Mouse (Mus musculus) cerebellum, adult 2 months (tissue): ENCODE data around the gene Mvp. TPM values are rescaled to one million over a fixed set of nuclear protein-coding genes. Genes with fewer than 3 reads are reported as not detected.
A peak's percentile ranks its signal among the peaks of the same experiment; 100 is the strongest.

Experiments used
- DNase-seq, 2 experiments: peaks; one replicate each; pipeline ENCODE4 v3.0.0; 2021
- H3K27ac ChIP-seq: fragments of 200-500 bp; 2 replicates; pipeline ENCODE4 v1.5.1; 2012; ENCODE audit warnings: low read length, control low read depth, inconsistent platforms; ENCODE audit not compliant: insufficient read depth
- H3K27me3 ChIP-seq: fragments of 200-500 bp; 2 replicates; pipeline ENCODE4 v1.6.1; 2012; ENCODE audit warnings: inconsistent platforms, mild to moderate bottlenecking, low read length, moderate library complexity; ENCODE audit not compliant: control insufficient read depth, insufficient read depth
- H3K4me1 ChIP-seq: fragments of 200-500 bp; 2 replicates; pipeline ENCODE4 v1.6.1; 2011; ENCODE audit warnings: low read length; ENCODE audit not compliant: control insufficient read depth, insufficient read depth
- H3K4me3 ChIP-seq: fragments of 200-500 bp; replicated peaks from 2 replicates; pipeline ENCODE3; 2011; ENCODE audit warnings: mild to moderate bottlenecking, low read depth, low read length, control low read depth; ENCODE audit not compliant: insufficient read depth
- CTCF ChIP-seq: fragments of 200-500 bp; IDR thresholded peaks from 2 replicates; pipeline ENCODE4 v1.5.1; 2011; ENCODE audit warnings: low read depth, mild to moderate bottlenecking, control low read depth, low read length, moderate library complexity, borderline replicate concordance; ENCODE audit not compliant: insufficient read depth
- POLR2A ChIP-seq: fragments of 200-500 bp; IDR thresholded peaks from 2 replicates; pipeline ENCODE4 v1.6.1; 2011; ENCODE audit warnings: low read length, control low read depth, borderline replicate concordance; ENCODE audit not compliant: insufficient read depth
- WGBS: fragments of 180-500 bp; shearing (Covaris S2); methylation state at CpG from one replicate; pipeline ENCODE4 v1.1.7; 2018; 5-methylcytosine and 5-hydroxymethylcytosine counted together
- polyA plus RNA-seq: library from polyadenylated mRNA; depleted of rRNA; stranded (reverse); fragments of >200 nt; gene quantifications from 2 replicates; pipeline ENCODE4 v1.2.3, GENCODE M21; 2012

The Mvp gene
- polyA plus RNA-seq, 1 experiment, result 21.0 TPM

DNA sequence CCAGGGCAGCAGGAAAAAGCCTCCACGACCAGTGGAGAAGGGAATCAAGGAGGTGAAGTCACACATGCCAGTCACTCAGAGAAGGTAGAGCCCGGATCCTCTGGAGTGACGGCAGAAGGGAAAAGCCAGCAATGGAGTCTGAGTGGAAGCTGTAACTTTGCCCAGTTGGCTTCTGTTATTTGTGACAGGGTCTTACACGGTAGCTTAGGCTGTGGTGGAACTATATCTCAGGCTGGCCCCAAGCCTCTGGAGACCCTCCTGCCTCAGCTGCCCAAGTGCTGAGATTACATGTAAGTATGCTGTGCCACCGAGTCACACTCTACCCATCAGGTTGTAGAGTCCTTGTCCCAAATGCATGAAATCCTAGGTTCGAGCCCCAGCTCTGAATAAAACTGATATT is 1.0 kb downstream of the Mvp start:
- peaks cover 42% of the 10 kb centered on the region for H3K4me1 ChIP-seq

DNA sequence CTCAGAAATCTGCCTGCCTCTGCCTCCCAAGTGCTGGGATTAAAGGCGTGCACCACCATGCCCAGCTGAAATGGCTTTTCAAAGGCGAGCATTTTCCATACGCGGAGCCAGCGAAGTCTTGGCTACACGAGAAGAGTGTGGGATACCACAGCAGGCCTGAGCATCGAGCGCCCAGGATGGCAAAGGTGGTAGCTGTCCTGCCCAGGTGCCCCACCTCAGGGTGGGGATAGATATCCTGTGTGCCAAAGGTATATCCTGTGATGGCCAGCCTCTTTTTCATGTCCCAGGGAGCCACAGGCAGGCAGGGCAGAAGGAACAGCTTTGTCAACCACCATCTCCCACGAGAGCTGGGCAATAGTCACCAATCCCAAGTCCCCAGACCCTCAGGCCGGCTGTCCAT is 1.6 kb downstream of the Mvp start:
- peak overlapping the region; percentile 51 for H3K27ac ChIP-seq
- no peaks in the 10 kb centered on the region for H3K27me3 ChIP-seq
- WGBS, result 83% methylated on average over 10 of the region's 10 CpGs

More for the DNA sequence above, 1.0 kb downstream of the Mvp start:
- DNase-seq, result no peak
- WGBS, result 70% methylated on average over 6 of the region's 6 CpGs
- no peaks in the 10 kb centered on the region for H3K27me3 ChIP-seq
- no peak for TF ChIP-seq CTCF
- peak; percentile 16; the same call in 1 of the 2 replicates for TF ChIP-seq POLR2A
- peak overlapping the region; percentile 16 for H3K4me3 ChIP-seq
- peak overlapping the region; percentile 40; the same call in 1 of the 2 replicates for H3K27ac ChIP-seq

DNA sequence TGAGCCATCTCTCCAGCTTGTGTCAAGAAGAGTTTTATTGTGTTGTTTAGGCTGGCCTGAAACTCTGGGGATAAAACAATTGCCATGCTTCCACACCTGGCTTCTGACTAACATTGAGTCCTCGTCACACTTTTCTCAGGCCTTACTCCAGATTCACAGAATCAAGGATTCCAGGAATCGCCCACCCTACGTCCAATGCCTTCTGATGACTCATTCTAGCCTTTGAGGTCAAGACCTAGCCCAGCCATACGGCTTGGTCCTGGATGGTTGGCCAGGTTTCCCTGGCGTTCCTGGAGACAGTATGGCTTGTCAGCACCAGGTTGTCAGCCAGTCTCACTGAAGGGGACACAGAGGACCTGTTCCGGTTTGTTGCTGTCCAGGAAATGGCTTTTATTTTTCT is 2.0 kb downstream of the Mvp start:
- Histone ChIP-seq H3K4me1 (peaks cover 48% of the 10 kb centered on the region), H3K27ac (peak overlapping the region; percentile 51), H3K4me3 (no peak overlapping the region), H3K27me3 (no peaks in the 10 kb centered on the region)
- TF ChIP-seq POLR2A (peak; percentile 14; the same call in 1 of the 2 replicates), CTCF (no peak)
- 24% methylated on average over 6 of the region's 6 CpGs for WGBS
- peak; percentile 48 to 67 for DNase-seq

More for the DNA sequence above, 1.6 kb downstream of the Mvp start:
- TF ChIP-seq POLR2A (no peak), CTCF (no peak)
- no peak for DNase-seq
- Histone ChIP-seq H3K4me3 (no peak overlapping the region), H3K4me1 (peaks cover 44% of the 10 kb centered on the region)

DNA sequence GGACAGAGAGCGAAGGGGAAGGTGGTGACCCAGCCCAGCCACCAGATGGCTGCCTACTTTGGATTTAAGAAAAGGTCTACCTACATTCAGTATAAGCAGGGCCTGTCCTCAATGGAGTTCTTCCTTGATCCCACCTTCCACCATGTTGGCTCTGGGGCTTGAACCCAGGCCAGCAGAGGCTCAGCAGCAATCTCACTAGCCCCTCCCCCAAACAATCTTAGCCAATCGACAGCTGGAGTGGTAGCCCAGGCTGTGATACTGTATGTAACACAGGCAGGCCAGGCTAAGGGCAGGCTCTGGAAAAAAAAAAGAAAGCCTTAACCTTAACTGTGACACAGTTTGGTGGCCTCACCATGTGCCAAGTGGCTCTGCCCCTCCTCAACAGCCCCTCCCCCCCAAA is 2.7 kb downstream of the Mvp start:
- no peaks in the 10 kb centered on the region for H3K27me3 ChIP-seq
- H3K4me3 ChIP-seq, result no peak overlapping the region
- DNase-seq, result peak in 1 of 2 experiments; percentile 46
- peak overlapping the region; percentile 2; the same call in 1 of the 2 replicates for H3K27ac ChIP-seq
- H3K4me1 ChIP-seq, result peaks cover 54% of the 10 kb centered on the region
- TF ChIP-seq CTCF (no peak), POLR2A (no peak)
- 46% methylated on average over 2 of the region's 2 CpGs for WGBS

DNA sequence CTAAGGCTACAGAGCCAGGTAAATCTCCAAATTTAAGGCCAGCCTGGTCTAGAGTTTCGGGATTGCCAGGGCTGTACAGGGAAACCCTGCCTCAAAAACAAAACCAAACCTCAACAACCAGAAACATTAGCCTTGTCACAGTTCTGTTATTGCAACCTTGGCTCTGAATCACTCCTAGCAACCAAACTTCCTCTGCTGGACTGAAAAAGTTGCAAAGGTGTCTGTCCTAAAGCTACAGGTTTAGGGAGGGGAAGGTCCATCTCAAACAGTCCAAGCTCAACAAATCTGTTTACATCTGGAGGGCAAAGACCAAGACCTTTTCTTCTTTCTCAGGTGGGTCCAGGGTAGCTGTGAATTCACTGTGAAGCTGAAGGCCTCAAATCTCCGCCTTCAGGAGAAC is 3.4 kb downstream of the Mvp start:
- Histone ChIP-seq H3K27me3 (no peaks in the 10 kb centered on the region), H3K4me3 (no peak overlapping the region), H3K4me1 (peaks cover 58% of the 10 kb centered on the region), H3K27ac (peak overlapping the region; percentile 2; the same call in 1 of the 2 replicates)
- 0 out of 2 replicates have a peak, but pooled peaks have one; percentile 7 for TF ChIP-seq POLR2A
- TF ChIP-seq CTCF, result no peak
- DNase-seq, result no peak
- 93% methylated on average over 2 of the region's 2 CpGs for WGBS

DNA sequence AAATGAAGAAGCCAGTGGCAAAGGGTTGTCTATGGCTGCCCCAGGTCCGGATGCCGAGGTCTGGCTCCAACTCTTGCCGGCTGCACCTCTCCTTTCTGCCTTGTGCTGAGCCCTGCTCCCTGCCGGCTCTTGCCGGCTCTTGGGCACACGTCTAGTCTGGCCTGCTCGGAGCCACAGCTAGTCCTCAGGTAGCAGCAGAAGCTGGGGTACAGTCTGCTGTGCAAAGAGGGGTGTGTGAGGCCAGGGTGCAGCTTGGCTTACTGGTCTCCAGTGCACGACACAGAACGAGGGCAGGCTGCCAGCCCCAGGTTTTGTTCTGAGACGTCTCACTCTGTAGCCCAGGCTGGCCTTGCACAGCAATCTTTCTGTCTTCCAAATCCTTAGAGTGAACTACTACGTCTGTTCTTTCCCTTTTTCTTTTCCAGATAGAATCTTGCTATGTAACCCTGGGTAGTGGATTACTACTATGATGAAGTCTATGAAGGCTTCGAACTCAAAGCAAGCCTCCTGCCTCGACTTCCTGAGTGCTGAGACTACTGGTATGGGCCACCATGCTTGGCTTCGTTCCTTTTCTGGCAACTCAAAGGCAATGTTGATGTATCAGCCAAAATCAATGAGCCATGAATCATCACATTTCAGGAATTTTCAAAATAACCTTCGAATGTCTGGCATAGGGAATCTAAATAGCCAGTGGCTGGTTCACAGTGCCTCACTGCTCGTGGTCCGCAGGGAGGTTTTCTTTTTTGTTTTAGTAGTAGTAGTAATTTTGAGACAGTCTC is 4.9 kb downstream of the Mvp start:
- peak overlapping the region; percentile 98 for H3K27ac ChIP-seq
- TF ChIP-seq POLR2A (no peak), CTCF (no peak)
- peak overlapping the region; percentile 10 for H3K4me3 ChIP-seq
- no peaks in the 10 kb centered on the region for H3K27me3 ChIP-seq
- DNase-seq, result peak in 1 of 2 experiments; percentile 70
- 21% methylated on average over 17 of the region's 17 CpGs for WGBS
- peaks cover 50% of the 10 kb centered on the region for H3K4me1 ChIP-seq

DNA sequence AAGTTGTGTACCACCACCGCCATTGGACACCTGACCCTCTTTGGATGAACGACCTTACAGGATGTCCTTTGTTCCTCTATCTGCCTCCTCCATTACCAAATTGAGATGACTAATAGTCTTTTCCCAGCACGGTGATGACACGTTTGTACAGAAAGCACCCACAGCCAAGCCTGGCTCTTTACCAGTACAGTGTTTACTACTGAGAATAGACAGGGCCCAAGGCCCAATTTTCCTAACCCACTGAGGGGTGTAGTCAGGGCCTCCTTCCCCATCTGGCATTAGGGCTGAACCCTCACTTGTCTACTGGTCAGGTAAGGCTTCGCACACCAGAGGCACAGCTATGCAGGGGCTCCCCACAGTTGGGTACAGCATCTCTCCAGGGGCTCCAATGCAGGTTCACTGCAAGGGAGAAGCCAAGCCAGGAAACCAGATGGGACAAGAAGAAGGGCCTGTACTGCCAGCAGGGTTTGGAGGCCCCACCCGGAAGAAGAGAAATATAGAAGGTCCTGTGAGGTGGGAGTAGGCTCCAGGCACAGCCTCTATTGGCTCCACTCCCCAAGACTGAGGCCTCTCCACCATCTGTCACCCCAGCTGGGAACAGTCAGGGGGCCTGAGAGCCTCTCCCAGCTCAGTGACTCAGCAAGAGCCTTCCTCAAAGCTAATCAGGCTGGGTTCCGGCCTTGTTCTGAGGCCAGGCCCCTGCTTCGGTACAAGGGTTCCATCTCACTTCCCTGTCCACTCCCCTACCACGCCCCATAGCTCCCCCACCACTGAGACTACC is 6.0 kb downstream of the Mvp start:
- H3K4me1 ChIP-seq, result peaks cover 50% of the 10 kb centered on the region
- no peaks in the 10 kb centered on the region for H3K27me3 ChIP-seq
- no peak for TF ChIP-seq CTCF
- TF ChIP-seq POLR2A, result 0 out of 2 replicates have a peak, but pooled peaks have one; percentile 28
- H3K4me3 ChIP-seq, result no peak overlapping the region
- 10% methylated on average over 9 of the region's 9 CpGs for WGBS
- peak overlapping the region; percentile 98 for H3K27ac ChIP-seq
- peak; percentile 98 to 100 for DNase-seq
